In the genomic region with DNA sequence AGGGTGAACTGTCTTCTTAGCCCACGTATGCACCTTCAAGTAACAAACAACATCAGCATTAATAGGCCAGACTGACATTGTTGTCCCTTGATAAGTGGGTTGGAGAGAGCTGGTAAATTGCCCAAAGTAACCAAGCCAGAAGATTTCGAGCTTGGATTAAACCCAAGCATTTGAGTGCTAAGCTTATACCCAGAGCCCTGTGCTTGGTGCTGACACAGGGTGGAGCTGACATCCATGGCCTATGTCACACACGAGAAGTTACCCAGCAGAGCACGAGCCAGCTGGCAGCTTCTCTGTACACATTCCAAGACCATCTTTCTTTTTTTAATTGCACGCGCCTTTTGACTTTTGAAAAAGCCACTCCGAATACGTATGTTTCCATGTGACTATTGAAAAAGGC, we compare ENCODE assay signal across 21 mouse cellular contexts.
A peak's percentile ranks its signal among the peaks of the same experiment; 100 is the strongest.
DNase-seq lines count a peak whose midpoint lies in the region; ATAC-seq and TF ChIP-seq lines count a peak whose summit lies in the region.
"Had no signal": no experiment of that assay in that cellular context is flagged by ENCODE, and none has a peak within 500 bp of the region (broad histone marks: within the 10 kb centered on the region; RNA-seq: fewer than 3 reads in every experiment).

No protein-coding gene starts in this region.

- H3K4me2 ChIP-seq in heart, embryonic 12.5 days: no peak overlapping the region
- no peak overlapping the region for H3K4me2 ChIP-seq in lung, embryonic 16.5 days (ENCODE audit: low read depth, low read length)
- H3K4me2 ChIP-seq in heart, postnatal 0 days (ENCODE audit: low read depth, low read length): no peak overlapping the region
- no peak overlapping the region for H3K4me2 ChIP-seq in kidney, embryonic 14.5 days (replicated peaks; ENCODE audit: low read depth, low read length)
- H3K4me2 ChIP-seq: embryonic facial prominence, embryonic 13.5 days; forebrain, embryonic 13.5 days; heart, embryonic 15.5 days; hindbrain, embryonic 14.5 days; intestine, embryonic 15.5 days had no signal

- H3K4me1 ChIP-seq in heart, embryonic 12.5 days (replicated peaks): no peaks in the 10 kb centered on the region
- H3K4me1 ChIP-seq in lung, embryonic 16.5 days (replicated peaks; ENCODE audit: control insufficient read depth, insufficient read depth, low read length): no peaks in the 10 kb centered on the region
- no peaks in the 10 kb centered on the region for H3K4me1 ChIP-seq in heart, postnatal 0 days (ENCODE audit: control insufficient read depth, insufficient read depth)
- no peaks in the 10 kb centered on the region for H3K4me1 ChIP-seq in kidney, embryonic 14.5 days (ENCODE audit: control insufficient read depth, insufficient read depth, low read length)
- H3K4me1 ChIP-seq: embryonic facial prominence, embryonic 13.5 days; forebrain, embryonic 13.5 days; heart, embryonic 15.5 days; intestine, embryonic 15.5 days had no signal

- TF ChIP-seq CTCF in heart, postnatal 0 days (IDR thresholded peaks at IDR 0.05; ENCODE audit: low read depth): no peak

- TF ChIP-seq EP300 in heart, postnatal 0 days (IDR thresholded peaks at IDR 0.05; ENCODE audit: low read depth): no peak

- H3K27ac ChIP-seq in heart, embryonic 12.5 days (ENCODE audit: poor library complexity, severe bottlenecking): no peak overlapping the region
- no peak overlapping the region for H3K27ac ChIP-seq in lung, embryonic 16.5 days (ENCODE audit: low read length)
- H3K27ac ChIP-seq in heart, postnatal 0 days (ENCODE audit: low read depth): no peak overlapping the region
- no peak overlapping the region for H3K27ac ChIP-seq in kidney, embryonic 14.5 days (ENCODE audit: low read depth, low read length)
- H3K27ac ChIP-seq: embryonic facial prominence, embryonic 13.5 days; forebrain, embryonic 13.5 days; gastrocnemius, adult 2 months; heart, embryonic 15.5 days; hindbrain, embryonic 10.5 days; hindbrain, embryonic 14.5 days; intestine, embryonic 15.5 days had no signal

- peak; percentile 29 to 40 for DNase-seq in heart, adult 18-20 months
- DNase-seq in lung, postnatal 36 days: no peak
- DNase-seq in heart, postnatal 0 days (ENCODE audit: low spot score): no peak
- DNase-seq: adrenal gland, postnatal 14 days; cerebellum, adult 11-12 months; cerebellum, adult 9-10 months; cerebellum, postnatal 36 days; gastrocnemius, adult 2 months; gastrocnemius, postnatal 25 days had no signal

- H3K4me3 ChIP-seq in heart, embryonic 12.5 days: no peak overlapping the region
- H3K4me3 ChIP-seq in lung, embryonic 16.5 days (ENCODE audit: low read length): no peak overlapping the region
- H3K4me3 ChIP-seq in heart, postnatal 0 days (ENCODE audit: low read depth, low read length): no peak overlapping the region
- no peak overlapping the region for H3K4me3 ChIP-seq in kidney, embryonic 14.5 days (ENCODE audit: low read length)
- H3K4me3 ChIP-seq: embryonic facial prominence, embryonic 13.5 days; forebrain, embryonic 13.5 days; gastrocnemius, adult 2 months; heart, embryonic 15.5 days; hindbrain, embryonic 10.5 days; intestine, embryonic 15.5 days had no signal

- ATAC-seq in heart, embryonic 12.5 days (ENCODE audit: insufficient number of reproducible peaks, low FRiP score): no peak
- ATAC-seq in lung, embryonic 16.5 days (ENCODE audit: low read depth): peak; percentile 61; the same call in 1 of the 2 replicates
- peak; percentile 72 for ATAC-seq in heart, postnatal 0 days (ENCODE audit: insufficient read depth, low read depth)
- ATAC-seq in kidney, embryonic 14.5 days (ENCODE audit: low FRiP score, low TSS enrichment): no peak
- ATAC-seq: activated CD4-positive, CD25-positive, alpha-beta regulatory T cell, adult 4 months; forebrain, embryonic 13.5 days; intestine, embryonic 15.5 days; Patski had no signal

- no peaks in the 10 kb centered on the region for H3K27me3 ChIP-seq in heart, embryonic 12.5 days (replicated peaks)
- no peaks in the 10 kb centered on the region for H3K27me3 ChIP-seq in lung, embryonic 16.5 days (ENCODE audit: control insufficient read depth, insufficient read depth, low read depth, low read length)
- H3K27me3 ChIP-seq in heart, postnatal 0 days (ENCODE audit: control insufficient read depth, insufficient read depth, low read length): no peaks in the 10 kb centered on the region
- no peaks in the 10 kb centered on the region for H3K27me3 ChIP-seq in kidney, embryonic 14.5 days (ENCODE audit: control insufficient read depth, insufficient read depth, low read length)
- H3K27me3 ChIP-seq: CH12.LX; embryonic facial prominence, embryonic 13.5 days; forebrain, embryonic 13.5 days; heart, embryonic 15.5 days; intestine, embryonic 15.5 days; Patski had no signal

- H3K36me3 ChIP-seq in heart, embryonic 12.5 days: no peaks in the 10 kb centered on the region
- no peaks in the 10 kb centered on the region for H3K36me3 ChIP-seq in lung, embryonic 16.5 days (ENCODE audit: control insufficient read depth, insufficient read depth, low read length)
- H3K36me3 ChIP-seq in heart, postnatal 0 days (replicated peaks; ENCODE audit: control insufficient read depth, insufficient read depth, low read length): no peaks in the 10 kb centered on the region
- H3K36me3 ChIP-seq in kidney, embryonic 14.5 days (ENCODE audit: control insufficient read depth, insufficient read depth, low read length): no peaks in the 10 kb centered on the region
- H3K36me3 ChIP-seq: embryonic facial prominence, embryonic 13.5 days; heart, embryonic 15.5 days; hindbrain, embryonic 10.5 days; intestine, embryonic 15.5 days had no signal

- no peak overlapping the region for H3K9ac ChIP-seq in heart, embryonic 12.5 days
- no peak overlapping the region for H3K9ac ChIP-seq in lung, embryonic 16.5 days (ENCODE audit: low read length)
- H3K9ac ChIP-seq in heart, postnatal 0 days (replicated peaks; ENCODE audit: low read depth, low read length): no peak overlapping the region
- H3K9ac ChIP-seq in kidney, embryonic 14.5 days (ENCODE audit: low read depth, low read length): no peak overlapping the region
- H3K9ac ChIP-seq: embryonic facial prominence, embryonic 13.5 days; forebrain, embryonic 13.5 days; heart, embryonic 15.5 days; hindbrain, embryonic 14.5 days; intestine, embryonic 15.5 days had no signal

- H3K9me3 ChIP-seq in heart, embryonic 12.5 days (replicated peaks): peaks cover 4% of the 10 kb centered on the region
- no peaks in the 10 kb centered on the region for H3K9me3 ChIP-seq in lung, embryonic 16.5 days (ENCODE audit: control insufficient read depth, low read length)
- H3K9me3 ChIP-seq in heart, postnatal 0 days (replicated peaks; ENCODE audit: control insufficient read depth, low read length): no peaks in the 10 kb centered on the region
- no peaks in the 10 kb centered on the region for H3K9me3 ChIP-seq in kidney, embryonic 14.5 days (ENCODE audit: control insufficient read depth, low read length)
- H3K9me3 ChIP-seq: forebrain, embryonic 13.5 days; heart, embryonic 15.5 days; intestine, embryonic 15.5 days had no signal

- 84% methylated on average over 8 of the region's 8 CpGs for WGBS in heart, embryonic 12.5 days
- 61% methylated on average over 8 of the region's 8 CpGs for WGBS in lung, embryonic 16.5 days
- 45% methylated on average over 8 of the region's 8 CpGs for WGBS in heart, postnatal 0 days
- 76% methylated on average over 8 of the region's 8 CpGs for WGBS in kidney, embryonic 14.5 days

Comparison
In these comparisons a context has a peak if more than half of its experiments do, and no peak if none do; other contexts are left out.
1. DNase-seq: peak in heart, adult 18-20 months (2 of 2); none in lung, postnatal 36 days (single experiment) and heart, postnatal 0 days (single experiment).
2. ATAC-seq: peak in lung, embryonic 16.5 days (single experiment) and heart, postnatal 0 days (single experiment); none in heart, embryonic 12.5 days (single experiment) and kidney, embryonic 14.5 days (single experiment).